Mouse (Mus musculus) liver, embryonic 14.5 days (tissue): ENCODE data around the gene Mettl24.

ENCODE experiments used
- CTCF ChIP-seq: IDR thresholded peaks from 2 replicates; pipeline ENCODE4 v1.5.1; 2016; ENCODE audit warnings: antibody characterized with exemption, low read depth, control low read depth
- EP300 ChIP-seq: IDR thresholded peaks from 2 replicates; pipeline ENCODE4 v1.6.1; 2016; ENCODE audit warnings: antibody characterized with exemption, low read depth

DNA sequence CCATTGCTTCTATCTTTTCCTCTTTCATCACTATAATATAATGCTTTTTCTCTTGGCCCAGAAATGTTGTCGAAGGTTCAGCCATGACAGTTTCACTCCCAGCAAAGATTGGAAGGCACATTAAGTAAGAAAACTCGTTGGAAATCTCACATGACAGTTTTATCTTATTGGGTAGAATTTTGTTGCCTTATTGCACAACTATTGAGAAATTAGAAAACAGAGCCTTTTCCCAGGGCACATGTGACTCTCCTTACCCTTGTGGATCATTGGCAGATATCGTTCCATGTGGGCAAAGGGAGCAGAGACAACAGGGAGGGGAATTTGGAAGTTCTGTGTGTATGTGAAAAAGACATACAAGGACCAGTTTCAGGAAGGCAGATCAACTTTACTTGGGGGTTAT is 107.3 kb downstream of the Mettl24 start:
- TF ChIP-seq CTCF (no peak), EP300 (no peak)
